Mouse (Mus musculus) stomach, postnatal 0 days (tissue): ENCODE measurements at regions not wholly inside any gene's neighbourhood (a gene's known extent, or its start where the extent isn't known, plus 50 kb on each side); places are given as distances from the start of the nearest gene placed in this dataset.

Experiments
- CTCF ChIP-seq: IDR thresholded peaks from 2 replicates; pipeline ENCODE4 v1.5.1; 2016; ENCODE audit warnings: antibody characterized with exemption, low read depth, mild to moderate bottlenecking, moderate library complexity
- EP300 ChIP-seq: optimal IDR thresholded peaks from 2 replicates; pipeline ENCODE3; 2016; ENCODE audit warnings: antibody characterized with exemption

GRCm38 (mm10) chr3:109279086-109279485 is 61.4 kb upstream of the Vav3 start:
- TF ChIP-seq EP300 (no peak), CTCF (no peak)
